Mouse (Mus musculus): Measurements from ENCODE around the gene Lamp1. TPM values are rescaled to one million over a fixed set of nuclear protein-coding genes. Genes with fewer than 3 reads are reported as not detected.

Lamp1 gene
- polyA plus RNA-seq, 1 experiment from 2014 or later = 930 TPM

DNA sequence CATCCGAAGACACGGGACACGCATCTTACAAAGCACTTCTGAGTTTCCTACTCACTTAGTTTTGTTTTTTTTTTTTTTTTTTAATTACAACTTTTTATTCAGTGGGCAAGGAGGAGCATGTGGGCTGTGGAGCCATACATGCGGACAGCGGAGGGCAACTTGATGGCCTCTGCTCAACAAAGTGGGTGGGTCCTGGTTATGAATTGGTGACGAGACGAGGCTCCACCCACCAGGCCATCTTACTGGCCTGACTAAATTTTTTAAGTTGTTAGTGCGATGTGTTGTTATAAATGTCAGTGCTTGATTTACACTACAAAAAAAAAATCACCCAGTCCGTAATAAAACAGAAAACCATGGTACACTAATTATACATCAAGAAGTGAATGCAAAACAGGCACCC, 21.4 kb downstream of the Lamp1 start:
- H3K27me3 ChIP-seq = no peaks in the 10 kb centered on the region
- ChIA-PET POLR2A (interaction anchor here (0.7 kb wide), 1 partner anchor 20 kb away, joined by 3 read pairs; no protein-coding TSS in a partner anchor), CTCF (no interaction called here)
- DNase-seq (ENCODE audit: low read depth, low spot score) = no peak
- no peak for ATAC-seq
- in situ Hi-C loops (cut with MboI; ENCODE audit: low pct_unique_long_range_greater_than_20kb) = no loop called here
- no peak for TF ChIP-seq CTCF (IDR thresholded peaks at IDR 0.05)

DNA sequence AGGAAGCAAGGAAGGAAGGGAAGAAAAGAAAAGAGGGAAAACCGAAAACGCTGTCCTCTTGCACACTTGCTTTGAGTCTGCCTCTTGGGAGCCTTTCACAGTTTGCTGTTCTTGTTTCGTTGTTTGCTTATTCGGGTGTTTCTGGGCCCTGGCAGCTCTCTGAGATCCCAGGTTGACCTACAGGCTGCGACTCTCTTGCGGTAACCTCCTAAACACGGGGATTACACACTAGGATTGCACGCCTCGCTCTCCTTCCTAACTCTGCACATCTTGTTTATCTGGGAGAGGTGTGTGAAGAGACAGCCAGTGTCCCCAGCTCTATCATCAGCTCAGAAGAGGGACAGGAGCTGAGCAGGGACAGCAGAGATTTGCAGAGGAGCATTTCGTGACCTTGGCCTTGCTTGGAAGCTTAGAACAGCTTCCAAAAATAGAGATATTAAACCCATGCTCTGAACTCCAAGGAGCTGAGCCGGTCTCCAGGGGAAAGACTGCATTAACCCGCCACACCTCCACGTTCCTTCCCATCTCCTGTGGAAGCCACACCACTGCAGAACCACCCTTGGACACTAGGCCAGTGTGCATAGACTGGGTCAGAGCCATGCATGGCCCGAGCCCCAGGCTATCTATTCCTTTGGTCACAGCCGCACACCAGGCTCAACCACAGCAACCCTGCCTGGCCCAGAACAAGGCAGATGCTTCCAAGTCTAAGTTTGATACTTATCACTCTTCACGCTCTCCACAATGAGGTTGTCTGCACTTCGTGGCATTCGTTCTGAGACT, 22.1 kb downstream of the Lamp1 start:
- ChIA-PET POLR2A (no interaction called here), CTCF (no interaction called here)
- no peak for TF ChIP-seq CTCF (IDR thresholded peaks at IDR 0.05)
- in situ Hi-C loops (cut with MboI; ENCODE audit: low pct_unique_long_range_greater_than_20kb) = no loop called here
- no peaks in the 10 kb centered on the region for H3K27me3 ChIP-seq
- DNase-seq (ENCODE audit: low read depth, low spot score) (no peak), ATAC-seq (no peak)

DNA sequence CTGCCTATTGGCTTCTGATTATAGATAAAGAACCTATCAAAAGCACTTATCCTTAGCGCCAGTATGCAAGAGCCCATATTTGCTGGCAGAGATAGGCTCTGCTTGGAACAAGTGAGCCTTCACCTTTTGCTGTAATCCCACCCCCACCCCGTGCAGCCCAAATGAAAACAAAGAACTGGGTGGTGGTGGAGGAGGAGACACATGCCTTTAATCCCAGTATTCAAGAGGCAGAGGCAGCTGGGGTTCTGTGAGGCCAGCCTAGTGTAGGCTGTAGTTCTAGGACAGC, 22.7 kb downstream of the Lamp1 start:
- POLR2A ChIA-PET = no interaction called here
- CTCF ChIA-PET = interaction anchor here (0.8 kb wide), 1 partner anchor 50 kb away, joined by 3 read pairs; no protein-coding TSS in a partner anchor
- ATAC-seq (no peak), DNase-seq (ENCODE audit: low read depth, low spot score) (no peak)
- H3K27me3 ChIP-seq = no peaks in the 10 kb centered on the region
- in situ Hi-C loops (cut with MboI; ENCODE audit: low pct_unique_long_range_greater_than_20kb) = no loop called here
- TF ChIP-seq CTCF (IDR thresholded peaks at IDR 0.05) = no peak

DNA sequence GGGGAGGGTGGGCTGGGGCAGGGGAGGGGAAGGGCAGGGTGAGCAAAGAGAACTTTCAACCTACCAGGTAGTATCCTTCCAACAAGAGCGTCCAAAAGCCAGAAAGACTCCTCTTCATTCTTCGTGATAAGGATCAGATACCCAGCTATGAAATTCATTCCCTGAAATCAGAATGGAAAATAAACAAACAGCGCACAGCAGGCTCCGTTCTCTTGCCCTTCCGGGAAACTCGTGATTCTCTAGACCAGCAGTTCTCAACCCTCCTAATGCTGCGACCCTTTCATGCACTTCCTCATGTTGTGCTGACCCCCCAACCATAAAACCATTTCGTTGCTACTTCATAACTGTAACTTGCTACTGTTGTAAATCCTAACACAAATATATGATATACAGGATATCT, 27.9 kb downstream of the Lamp1 start:
- ATAC-seq (no peak), DNase-seq (ENCODE audit: low read depth, low spot score) (no peak)
- POLR2A ChIA-PET = interaction anchor here (0.6 kb wide), 2 partner anchors 8 kb away, joined by 3 read pairs; no protein-coding TSS in a partner anchor

DNA sequence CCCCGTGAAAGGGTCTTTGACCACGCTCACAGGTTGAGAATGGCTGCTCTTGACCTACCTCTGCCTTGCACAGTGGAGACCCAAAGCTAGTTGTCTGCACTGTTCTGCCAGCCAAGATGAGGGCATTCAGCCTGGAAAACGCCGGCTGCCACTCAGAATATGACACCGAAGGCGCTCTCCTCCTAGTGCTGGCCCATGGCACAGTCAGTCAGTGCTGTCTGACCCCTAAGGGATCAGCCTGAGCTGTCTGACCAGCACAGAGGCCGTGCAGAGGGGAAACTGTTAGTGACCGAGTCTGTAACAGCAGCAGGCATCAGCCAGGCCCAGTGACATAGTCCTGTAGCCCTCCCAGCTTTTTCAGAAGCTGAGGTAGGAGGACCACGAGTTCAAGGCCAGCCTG, 28.3 kb downstream of the Lamp1 start:
- in situ Hi-C loops (cut with MboI; ENCODE audit: low pct_unique_long_range_greater_than_20kb) = no loop called here
- POLR2A ChIA-PET = interaction anchor here (0.6 kb wide), 2 partner anchors 8 to 9 kb away, joined by 3 read pairs; no protein-coding TSS in a partner anchor
- CTCF ChIA-PET = interaction anchor here (1.4 kb wide), 1 partner anchor 105 kb away, joined by 3 read pairs; no protein-coding TSS in a partner anchor
- no peak for TF ChIP-seq CTCF (IDR thresholded peaks at IDR 0.05)
- no peaks in the 10 kb centered on the region for H3K27me3 ChIP-seq
- DNase-seq (ENCODE audit: low read depth, low spot score) (no peak), ATAC-seq (no peak)

More for the DNA sequence above, 27.9 kb downstream of the Lamp1 start:
- CTCF ChIA-PET = interaction anchor here (1.4 kb wide), 1 partner anchor 105 kb away, joined by 3 read pairs; no protein-coding TSS in a partner anchor
- in situ Hi-C loops (cut with MboI; ENCODE audit: low pct_unique_long_range_greater_than_20kb) = no loop called here
- H3K27me3 ChIP-seq = no peaks in the 10 kb centered on the region
- no peak for TF ChIP-seq CTCF (IDR thresholded peaks at IDR 0.05)

DNA sequence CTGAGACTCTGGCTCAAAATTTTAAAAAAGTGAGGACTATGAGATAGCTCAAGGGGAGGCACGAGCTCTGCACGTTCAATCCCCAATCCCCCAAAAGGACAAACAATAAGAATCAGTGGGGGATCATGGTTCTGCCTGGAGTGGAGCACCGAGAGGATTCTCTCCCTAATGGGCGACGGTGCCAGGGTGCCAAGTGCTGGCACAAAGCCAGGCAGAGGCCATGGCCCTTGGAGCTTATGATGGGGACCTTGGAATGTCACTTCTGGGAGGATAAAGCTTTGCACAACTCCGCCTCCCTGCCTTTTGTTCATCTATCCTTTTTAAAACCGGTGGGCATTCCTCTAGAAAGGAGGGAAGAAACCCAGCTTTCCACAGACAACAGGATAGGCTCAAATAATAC, 28.7 kb downstream of the Lamp1 start:
- ATAC-seq (no peak), DNase-seq (ENCODE audit: low read depth, low spot score) (no peak)
- ChIA-PET POLR2A (interaction anchor here (0.6 kb wide), 1 partner anchor 9 kb away, joined by 3 read pairs; no protein-coding TSS in a partner anchor), CTCF (interaction anchor here (1.4 kb wide), 1 partner anchor 105 kb away, joined by 3 read pairs; no protein-coding TSS in a partner anchor)
- H3K27me3 ChIP-seq = no peaks in the 10 kb centered on the region
- no peak for TF ChIP-seq CTCF (IDR thresholded peaks at IDR 0.05)
- in situ Hi-C loops (cut with MboI; ENCODE audit: low pct_unique_long_range_greater_than_20kb) = no loop called here

DNA sequence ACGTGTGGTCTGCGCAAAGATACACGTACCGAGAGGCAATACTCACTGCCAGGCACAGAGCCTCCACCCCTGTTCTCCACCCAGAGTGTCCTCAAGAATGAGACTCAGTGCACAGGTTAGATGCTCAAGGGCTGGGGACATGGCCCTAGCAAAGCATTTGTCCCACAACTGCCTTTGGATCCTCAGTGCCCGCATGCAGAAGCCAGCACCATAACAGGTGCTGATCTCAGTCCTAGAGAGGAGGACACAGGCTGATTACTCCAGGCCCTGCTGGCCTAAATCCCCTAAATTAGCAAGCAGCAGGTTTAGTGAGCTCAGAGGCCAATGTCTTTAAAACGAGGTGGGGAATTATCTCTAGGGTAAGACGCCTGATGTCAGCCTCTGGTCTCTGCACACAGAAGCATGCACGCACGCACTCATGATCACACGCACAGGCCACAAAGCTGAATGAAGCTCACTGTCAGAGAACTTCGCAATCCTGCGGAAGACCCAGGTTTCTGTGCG, 29.1 kb downstream of the Lamp1 start:
- ATAC-seq (no peak), DNase-seq (ENCODE audit: low read depth, low spot score) (no peak)
- CTCF ChIA-PET = interaction anchor here (1.4 kb wide), 1 partner anchor 104 kb away, joined by 3 read pairs; no protein-coding TSS in a partner anchor
- in situ Hi-C loops (cut with MboI; ENCODE audit: low pct_unique_long_range_greater_than_20kb) = no loop called here
- H3K27me3 ChIP-seq = no peaks in the 10 kb centered on the region
- POLR2A ChIA-PET = no interaction called here
- TF ChIP-seq CTCF (IDR thresholded peaks at IDR 0.05) = no peak

DNA sequence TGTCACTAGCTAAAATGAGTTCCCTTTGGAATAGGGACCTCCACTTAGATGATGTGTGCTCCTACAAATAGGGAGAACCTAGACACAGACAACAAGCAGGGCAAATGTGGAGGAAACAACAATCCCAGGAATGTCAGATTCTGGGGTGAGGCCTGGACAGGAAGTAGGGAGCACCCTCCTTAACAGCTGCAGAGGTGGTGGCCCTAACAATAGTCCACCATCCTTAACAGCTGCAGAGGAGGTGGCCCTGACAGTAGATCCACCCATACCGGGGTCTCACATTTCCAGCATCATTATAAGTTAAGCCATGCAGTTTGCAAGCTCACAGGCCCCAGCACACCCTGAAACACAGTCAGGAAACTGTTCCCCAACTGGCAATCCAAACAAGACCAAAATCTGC, 29.9 kb downstream of the Lamp1 start:
- DNase-seq (ENCODE audit: low read depth, low spot score) (no peak), ATAC-seq (no peak)
- no peaks in the 10 kb centered on the region for H3K27me3 ChIP-seq
- in situ Hi-C loops (cut with MboI; ENCODE audit: low pct_unique_long_range_greater_than_20kb) = no loop called here
- CTCF ChIA-PET = no interaction called here
- TF ChIP-seq CTCF (IDR thresholded peaks at IDR 0.05) = no peak
- POLR2A ChIA-PET = no interaction called here

DNA sequence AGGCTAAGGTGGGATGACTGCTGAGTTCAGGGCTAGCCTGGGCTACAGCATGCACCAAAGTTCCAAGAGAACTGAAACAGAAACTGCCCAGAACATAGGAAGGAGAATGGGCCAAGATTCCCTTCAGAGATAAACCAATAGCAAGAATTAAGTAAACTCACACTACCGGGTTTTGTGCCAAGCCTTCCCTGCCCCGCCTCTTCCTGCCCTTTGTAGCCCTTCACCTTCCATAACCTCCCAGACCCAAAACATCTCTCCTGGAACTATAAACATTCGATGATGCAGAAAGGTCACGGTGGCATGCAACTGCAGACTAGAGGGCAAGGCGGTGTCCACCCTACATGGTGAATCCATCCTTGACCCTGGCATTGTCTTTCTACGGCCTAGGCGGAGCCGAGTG, 31.3 kb downstream of the Lamp1 start:
- TF ChIP-seq CTCF (IDR thresholded peaks at IDR 0.05) = no peak
- no peak for DNase-seq (ENCODE audit: low read depth, low spot score)
- H3K27me3 ChIP-seq = no peaks in the 10 kb centered on the region
- ATAC-seq = no peak
- in situ Hi-C loops (cut with MboI; ENCODE audit: low pct_unique_long_range_greater_than_20kb) = no loop called here
- ChIA-PET CTCF (no interaction called here), POLR2A (no interaction called here)

DNA sequence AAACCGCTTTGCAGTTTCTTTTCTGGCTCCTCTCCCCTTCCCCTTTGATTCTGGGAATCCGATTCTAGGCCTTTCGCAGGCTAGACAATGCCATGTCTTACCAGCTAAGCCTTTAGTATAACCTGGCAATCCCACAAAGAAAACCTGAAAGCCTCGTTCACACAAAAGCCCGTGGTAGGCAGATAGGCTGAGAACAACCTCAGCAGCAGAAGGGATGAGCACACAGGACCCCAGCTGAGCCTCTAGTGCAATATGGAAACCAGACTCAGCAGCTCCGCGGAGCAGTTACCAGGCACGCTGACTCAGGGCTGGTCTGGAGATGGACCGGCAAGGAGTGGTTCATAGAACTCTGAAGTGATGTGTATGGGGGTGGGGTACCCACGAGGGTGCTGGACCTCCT, 35.9 kb downstream of the Lamp1 start:
- in situ Hi-C loops (cut with MboI; ENCODE audit: low pct_unique_long_range_greater_than_20kb) = no loop called here
- no peak for TF ChIP-seq CTCF (IDR thresholded peaks at IDR 0.05)
- POLR2A ChIA-PET = interaction anchor here (0.9 kb wide), 1 partner anchor 8 kb away, joined by 3 read pairs; no protein-coding TSS in a partner anchor

DNA sequence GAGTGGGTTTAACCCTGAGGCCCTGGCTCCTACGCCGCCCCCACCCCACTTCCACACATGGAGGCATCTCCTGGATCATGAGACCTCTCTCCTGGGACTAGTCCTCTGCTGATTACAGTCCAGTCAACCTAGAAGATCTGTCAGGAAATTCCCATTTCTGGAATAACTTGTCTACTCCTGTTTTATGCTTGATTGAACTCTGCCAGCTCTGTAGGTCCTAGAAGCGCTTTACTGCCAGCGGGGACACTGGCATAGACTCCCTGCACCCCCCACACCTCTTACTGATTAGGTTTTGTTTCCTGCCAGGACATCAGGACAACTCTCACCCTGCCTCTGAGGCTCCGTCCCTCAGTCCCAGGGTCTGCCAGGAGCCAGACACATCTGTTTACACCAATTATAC, 38.5 kb downstream of the Lamp1 start:
- DNase-seq (ENCODE audit: low read depth, low spot score) = no peak
- no peak for TF ChIP-seq CTCF (IDR thresholded peaks at IDR 0.05)
- no peak for ATAC-seq
- ChIA-PET CTCF (no interaction called here), POLR2A (no interaction called here)
- in situ Hi-C loops (cut with MboI; ENCODE audit: low pct_unique_long_range_greater_than_20kb) = no loop called here
- H3K27me3 ChIP-seq = no peaks in the 10 kb centered on the region

More for the DNA sequence above, 35.9 kb downstream of the Lamp1 start:
- no peak for ATAC-seq
- H3K27me3 ChIP-seq = no peaks in the 10 kb centered on the region
- DNase-seq (ENCODE audit: low read depth, low spot score) = no peak
- CTCF ChIA-PET = no interaction called here

Measured in Patski (cell line).